Mouse (Mus musculus): ENCODE results near the gene Lhx5.

GRCm38 (mm10) chr5:120428189-120428838 is 3.2 kb upstream of the Lhx5 start:
- TF ChIP-seq POLR2A (IDR thresholded peaks at IDR 0.05; ENCODE audit: borderline replicate concordance, low read depth, low read length) (no peak), CTCF (IDR thresholded peaks at IDR 0.05; ENCODE audit: low read depth, low read length) (no peak)
